Mouse (Mus musculus): ENCODE measurements around the gene Sh3pxd2b.
A peak's percentile ranks its signal among the peaks of the same experiment; 100 is the strongest.

Gene Sh3pxd2b

GRCm38 (mm10) chr11:32435410-32436060, 87.9 kb downstream of the Sh3pxd2b start:
- DNase-seq: no peak

GRCm38 (mm10) chr11:32442576-32442975, 95.0 kb downstream of the Sh3pxd2b start:
- DNase-seq: no peak

- DNase-seq: no peak
Observed at GRCm38 (mm10) chr11:32444266-32444665, 96.6 kb downstream of the Sh3pxd2b start.

GRCm38 (mm10) chr11:32445135-32445534, 97.5 kb downstream of the Sh3pxd2b start:
- DNase-seq: no peak

GRCm38 (mm10) chr11:32445637-32446226, 98.1 kb downstream of the Sh3pxd2b start:
- no peak for DNase-seq

GRCm38 (mm10) chr11:32450216-32450615, 102.6 kb downstream of the Sh3pxd2b start:
- peak; percentile 89 for DNase-seq

GRCm38 (mm10) chr11:32451306-32451705, 103.7 kb downstream of the Sh3pxd2b start:
- DNase-seq: no peak

- DNase-seq: no peak
Observed at GRCm38 (mm10) chr11:32452745-32453144, 105.1 kb downstream of the Sh3pxd2b start.

- no peak for DNase-seq
Observed at GRCm38 (mm10) chr11:32453353-32453915, 105.8 kb downstream of the Sh3pxd2b start.

GRCm38 (mm10) chr11:32454231-32454799, 106.7 kb downstream of the Sh3pxd2b start:
- no peak for DNase-seq

- peak; percentile 97 for DNase-seq
Observed at GRCm38 (mm10) chr11:32454800-32455506, 107.3 kb downstream of the Sh3pxd2b start, which contains the start of gene Ubtd2. Gene Ubtd2 (plus strand): TSS chr11:32455370.

- peak; percentile 57 for DNase-seq
Observed at GRCm38 (mm10) chr11:32455507-32456141, 108.0 kb downstream of the Sh3pxd2b start.

- DNase-seq: no peak
Observed at GRCm38 (mm10) chr11:32456356-32456755, 108.7 kb downstream of the Sh3pxd2b start.

GRCm38 (mm10) chr11:32464282-32464681, 116.7 kb downstream of the Sh3pxd2b start:
- DNase-seq: no peak

GRCm38 (mm10) chr11:32471925-32472324, 124.3 kb downstream of the Sh3pxd2b start:
- DNase-seq: no peak

- DNase-seq: no peak
Observed at GRCm38 (mm10) chr11:32474725-32475124, 127.1 kb downstream of the Sh3pxd2b start.

GRCm38 (mm10) chr11:32475487-32476236, 128.0 kb downstream of the Sh3pxd2b start:
- DNase-seq: no peak
